Mouse (Mus musculus) liver, embryonic 14.5 days (tissue): Measurements from ENCODE around the gene Cox5b. TPM values are rescaled to one million over a fixed set of nuclear protein-coding genes. Genes with fewer than 3 reads are reported as not detected.

Experiments used
- ATAC-seq: fragments of 200-750 bp; cut with Nextera tagmentation; 2 replicates; pipeline ENCODE4 v1.8.0; 2017; ENCODE audit warnings: moderate number of reproducible peaks, mild to moderate bottlenecking, moderate library complexity; ENCODE audit not compliant: insufficient read depth
- DNase-seq, 3 experiments: peaks; one replicate each; pipeline ENCODE4 v3.0.0-alpha.2; 2012 to 2013; ENCODE audit warnings: low read depth in 3 of 3, low spot score in 3 of 3
- H3K27ac ChIP-seq: fragments of 300-500 bp; sonication (generic); 2 replicates; pipeline ENCODE4 v1.5.1; 2014; ENCODE audit warnings: moderate library complexity, mild to moderate bottlenecking, control low read depth, inconsistent platforms
- H3K27me3 ChIP-seq: fragments of 300-500 bp; sonication (generic); 2 replicates; pipeline ENCODE4 v1.6.1; 2014; ENCODE audit warnings: mild to moderate bottlenecking, low read length, moderate library complexity; ENCODE audit not compliant: control insufficient read depth, insufficient read depth
- H3K36me3 ChIP-seq: fragments of 300-500 bp; sonication (generic); replicated peaks from 2 replicates; pipeline ENCODE4 v1.6.1; 2014; ENCODE audit warnings: low read depth; ENCODE audit not compliant: control insufficient read depth, insufficient read depth
- H3K4me1 ChIP-seq, 2 experiments: fragments of 200-500 bp in 1 of 2; fragments of 300-500 bp in 1 of 2; sonication (generic) in 1 of 2; replicated peaks; 2 replicates each; pipeline ENCODE4 v1.6.1; 2012 to 2014; ENCODE audit warnings: antibody characterized with exemption in 1 of 2, inconsistent platforms in 1 of 2, low read length in 1 of 2; ENCODE audit not compliant: control insufficient read depth in 2 of 2, insufficient read depth in 2 of 2
- H3K4me2 ChIP-seq: fragments of 300-500 bp; sonication (generic); 2 replicates; pipeline ENCODE4 v1.6.1; 2014; ENCODE audit warnings: low read depth, mild to moderate bottlenecking, control low read depth, moderate library complexity
- H3K4me3 ChIP-seq, 2 experiments: fragments of 200-500 bp in 1 of 2; fragments of 300-500 bp in 1 of 2; sonication (generic) in 1 of 2; 2 replicates each; pipeline ENCODE4 v1.5.1; 2012 to 2014; ENCODE audit warnings: low read depth in 2 of 2, low read length in 2 of 2, mild to moderate bottlenecking in 2 of 2, control low read depth in 1 of 2, inconsistent platforms in 1 of 2, moderate library complexity in 1 of 2; ENCODE audit not compliant: insufficient read depth in 1 of 2
- H3K9ac ChIP-seq: fragments of 300-500 bp; sonication (generic); replicated peaks from 2 replicates; pipeline ENCODE4 v1.6.1; 2014; ENCODE audit warnings: mild to moderate bottlenecking, control low read depth, moderate library complexity
- H3K9me3 ChIP-seq: fragments of 300-500 bp; sonication (generic); 2 replicates; pipeline ENCODE4 v1.6.1; 2016; ENCODE audit warnings: low read length, mixed read lengths; ENCODE audit not compliant: control insufficient read depth
- CTCF ChIP-seq: IDR thresholded peaks from 2 replicates; pipeline ENCODE4 v1.5.1; 2016; ENCODE audit warnings: antibody characterized with exemption, low read depth, control low read depth
- EP300 ChIP-seq: IDR thresholded peaks from 2 replicates; pipeline ENCODE4 v1.6.1; 2016; ENCODE audit warnings: antibody characterized with exemption, low read depth
- WGBS: fragments of 180-500 bp; shearing (Covaris S2); extraction: QIAGEN DNeasy Blood & Tissue Kit; methylation state at CpG from one replicate; pipeline ENCODE4 v1.1.7; 2014; ENCODE audit not compliant: insufficient replicate concordance; 5-methylcytosine and 5-hydroxymethylcytosine counted together
- polyA plus RNA-seq, 2 experiments: library from polyadenylated mRNA; depleted of rRNA in 1 of 2; stranded (reverse) in 1 of 2; unstranded in 1 of 2; fragments of >200 nt; fragmentation: Nextera tagmentation in 1 of 2; extraction: Ambion mirVana in 1 of 2; gene quantifications; 2 replicates each; pipeline versions ENCODE4 v1.2.1 to v1.2.3; 2012 to 2014

Cox5b gene
- polyA plus RNA-seq, 2 experiments: 292 to 515 TPM

- Histone ChIP-seq H3K9ac (no peak overlapping the region), H3K4me2 (peak overlapping the region; percentile 1), H3K27me3 (no peaks in the 10 kb centered on the region), H3K36me3 (no peaks in the 10 kb centered on the region), H3K4me3 (no peak overlapping the region), H3K9me3 (no peaks in the 10 kb centered on the region), H3K27ac (no peak overlapping the region), H3K4me1 (peaks cover 13 to 19% of the 10 kb centered on the region in 2 experiments)
- WGBS: 46% methylated on average over 10 of the region's 10 CpGs
- DNase-seq (peak; percentile 32 to 41 (median 33)), ATAC-seq (peak; percentile 76)
- peak; percentile 60 for TF ChIP-seq EP300
- TF ChIP-seq CTCF: no peak
These were observed 20.0 kb upstream of the Cox5b start for GRCm38 (mm10) chr1:36671260-36671659.

- DNase-seq: no peak
- no peak for ATAC-seq
- WGBS: 70% methylated on average over 16 of the region's 16 CpGs
These were observed 18.4 kb upstream of the Cox5b start for GRCm38 (mm10) chr1:36672648-36673350.

GRCm38 (mm10) chr1:36674936-36675335, 16.3 kb upstream of the Cox5b start:
- TF ChIP-seq CTCF (no peak), EP300 (no peak)
- Histone ChIP-seq H3K4me3 (no peak overlapping the region), H3K9me3 (no peaks in the 10 kb centered on the region), H3K36me3 (no peaks in the 10 kb centered on the region), H3K27me3 (no peaks in the 10 kb centered on the region), H3K9ac (no peak overlapping the region), H3K4me1 (peaks cover 10 to 14% of the 10 kb centered on the region in 2 experiments), H3K27ac (no peak overlapping the region), H3K4me2 (no peak overlapping the region)
- no peak for DNase-seq
- no peak for ATAC-seq
- 25% methylated on average over 3 of the region's 3 CpGs for WGBS

More at GRCm38 (mm10) chr1:36672648-36673350, 18.4 kb upstream of the Cox5b start:
- H3K36me3 ChIP-seq: no peaks in the 10 kb centered on the region
- no peak for TF ChIP-seq EP300
- no peak for TF ChIP-seq CTCF
- no peaks in the 10 kb centered on the region for H3K9me3 ChIP-seq
- no peak overlapping the region for H3K4me3 ChIP-seq
- H3K27me3 ChIP-seq: no peaks in the 10 kb centered on the region
- H3K27ac ChIP-seq: no peak overlapping the region
- peaks cover 13 to 19% of the 10 kb centered on the region in 2 experiments for H3K4me1 ChIP-seq
- no peak overlapping the region for H3K4me2 ChIP-seq
- no peak overlapping the region for H3K9ac ChIP-seq

- no peaks in the 10 kb centered on the region for H3K36me3 ChIP-seq
- no peak overlapping the region for H3K4me2 ChIP-seq
- H3K4me1 ChIP-seq: no peaks in the 10 kb centered on the region
- ATAC-seq (no peak), DNase-seq (no peak)
- H3K4me3 ChIP-seq: no peak overlapping the region
- no peak overlapping the region for H3K27ac ChIP-seq
- H3K9me3 ChIP-seq: no peaks in the 10 kb centered on the region
- H3K9ac ChIP-seq: no peak overlapping the region
- H3K27me3 ChIP-seq: no peaks in the 10 kb centered on the region
- WGBS: 72% methylated on average over 7 of the region's 7 CpGs
- TF ChIP-seq EP300: no peak
- TF ChIP-seq CTCF: no peak
These were observed 10.4 kb upstream of the Cox5b start for GRCm38 (mm10) chr1:36680893-36681292.

GRCm38 (mm10) chr1:36682620-36683355, 8.5 kb upstream of the Cox5b start, which contains the start of gene Fam178b:
Gene Fam178b (minus strand): TSS chr1:36683183.
- ATAC-seq: no peak
- Histone ChIP-seq H3K9ac (no peak within 1 kb of the TSS), H3K4me2 (no peak within 1 kb of the TSS), H3K9me3 (no peaks in the 10 kb centered on the region), H3K4me3 (no peak within 1 kb of the TSS), H3K27ac (no peak within 1 kb of the TSS), H3K36me3 (no peaks in the 10 kb centered on the region), H3K27me3 (no peaks in the 10 kb centered on the region), H3K4me1 (no peaks in the 10 kb centered on the region)
- TF ChIP-seq CTCF: no peak
- TF ChIP-seq EP300: no peak
- no peak for DNase-seq
- 81% methylated on average over 39 of the region's 39 CpGs for WGBS
